Mouse (Mus musculus): ENCODE data around the gene Rpusd2.

Gene Rpusd2

GRCm38 (mm10) chr2:119046649-119047611 lies 12.3 kb downstream of the Rpusd2 start, which contains the start of gene Knl1:
TSS of gene Knl1 (plus strand) at chr2:119047119.
- Histone ChIP-seq H3K27me3 (ENCODE audit: insufficient read depth, low read length) (no peaks in the 10 kb centered on the region), H3K9me3 (ENCODE audit: low read length) (no peaks in the 10 kb centered on the region), H3K36me3 (ENCODE audit: insufficient read depth, low read length) (peaks cover 9% of the 10 kb centered on the region), H3K4me1 (replicated peaks; ENCODE audit: low read depth, low read length) (peaks cover 45% of the 10 kb centered on the region), H3K4me3 (replicated peaks; ENCODE audit: low read length) (peak within 1 kb of the TSS; percentile 91)
- no peak for TF ChIP-seq NANOG (IDR thresholded peaks at IDR 0.05; ENCODE audit: borderline replicate concordance, low read length)

GRCm38 (mm10) chr2:119047849-119048248 lies 13.3 kb downstream of the Rpusd2 start:
- peak overlapping the region; percentile 91 for H3K4me3 ChIP-seq (replicated peaks; ENCODE audit: low read length)
- peaks cover 44% of the 10 kb centered on the region for H3K4me1 ChIP-seq (replicated peaks; ENCODE audit: low read depth, low read length)
- no peak for TF ChIP-seq CTCF (conservative IDR thresholded peaks at IDR 0.05; ENCODE audit: low read length)
- no peak for TF ChIP-seq NANOG (IDR thresholded peaks at IDR 0.05; ENCODE audit: borderline replicate concordance, low read length)
- TF ChIP-seq POU5F1 (IDR thresholded peaks at IDR 0.05; ENCODE audit: borderline replicate concordance, low read length), result no peak
- H3K27me3 ChIP-seq (ENCODE audit: insufficient read depth, low read length), result no peaks in the 10 kb centered on the region
- no peaks in the 10 kb centered on the region for H3K36me3 ChIP-seq (ENCODE audit: insufficient read depth, low read length)
- H3K9me3 ChIP-seq (ENCODE audit: low read length), result no peaks in the 10 kb centered on the region

- TF ChIP-seq NANOG (IDR thresholded peaks at IDR 0.05; ENCODE audit: borderline replicate concordance, low read length), result no peak
- TF ChIP-seq POU5F1 (IDR thresholded peaks at IDR 0.05; ENCODE audit: borderline replicate concordance, low read length), result no peak
- TF ChIP-seq CTCF (conservative IDR thresholded peaks at IDR 0.05; ENCODE audit: low read length), result no peak
- Histone ChIP-seq H3K9me3 (ENCODE audit: low read length) (no peaks in the 10 kb centered on the region), H3K36me3 (ENCODE audit: insufficient read depth, low read length) (no peaks in the 10 kb centered on the region), H3K4me1 (replicated peaks; ENCODE audit: low read depth, low read length) (peaks cover 41% of the 10 kb centered on the region), H3K4me3 (replicated peaks; ENCODE audit: low read length) (no peak overlapping the region), H3K27me3 (ENCODE audit: insufficient read depth, low read length) (no peaks in the 10 kb centered on the region)
Observed at GRCm38 (mm10) chr2:119050132-119050650, 15.6 kb downstream of the Rpusd2 start.

- Histone ChIP-seq H3K4me3 (replicated peaks; ENCODE audit: low read length) (no peak overlapping the region), H3K4me1 (replicated peaks; ENCODE audit: low read depth, low read length) (no peaks in the 10 kb centered on the region), H3K27me3 (ENCODE audit: insufficient read depth, low read length) (no peaks in the 10 kb centered on the region), H3K36me3 (ENCODE audit: insufficient read depth, low read length) (peaks cover 48% of the 10 kb centered on the region), H3K9me3 (ENCODE audit: low read length) (no peaks in the 10 kb centered on the region)
- no peak for TF ChIP-seq CTCF (conservative IDR thresholded peaks at IDR 0.05; ENCODE audit: low read length)
- TF ChIP-seq NANOG (IDR thresholded peaks at IDR 0.05; ENCODE audit: borderline replicate concordance, low read length), result no peak
Observed at GRCm38 (mm10) chr2:119060139-119060538, 25.5 kb downstream of the Rpusd2 start.

DNA sequence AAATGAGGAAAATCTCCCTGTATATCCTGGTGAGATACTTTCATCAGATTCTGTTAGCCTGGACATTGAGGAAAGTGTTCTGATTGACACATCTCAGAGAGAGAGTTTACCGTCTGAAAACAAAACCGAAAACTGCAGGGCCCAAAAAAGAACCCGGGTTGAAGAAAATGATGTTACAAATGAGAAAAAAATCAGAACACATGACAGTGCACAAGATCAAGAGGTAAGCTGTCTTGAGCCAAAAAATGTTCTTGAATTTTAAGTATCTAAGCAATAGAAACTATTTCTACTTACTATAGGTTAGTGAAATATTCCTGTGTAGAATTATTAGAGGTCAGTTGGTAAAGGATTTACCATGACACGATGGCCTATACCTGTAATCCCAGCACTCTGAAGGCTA lies 37.8 kb downstream of the Rpusd2 start:
- Histone ChIP-seq H3K36me3 (ENCODE audit: insufficient read depth, low read length) (peaks cover 83% of the 10 kb centered on the region), H3K27me3 (ENCODE audit: insufficient read depth, low read length) (no peaks in the 10 kb centered on the region), H3K9me3 (ENCODE audit: low read length) (no peaks in the 10 kb centered on the region), H3K4me3 (replicated peaks; ENCODE audit: low read length) (no peak overlapping the region), H3K4me1 (replicated peaks; ENCODE audit: low read depth, low read length) (no peaks in the 10 kb centered on the region)
- TF ChIP-seq POU5F1 (IDR thresholded peaks at IDR 0.05; ENCODE audit: borderline replicate concordance, low read length), result no peak

GRCm38 (mm10) chr2:119086156-119086555 lies 51.6 kb downstream of the Rpusd2 start:
- no peak for TF ChIP-seq CTCF (conservative IDR thresholded peaks at IDR 0.05; ENCODE audit: low read length)
- no peak for TF ChIP-seq POU5F1 (IDR thresholded peaks at IDR 0.05; ENCODE audit: borderline replicate concordance, low read length)
- no peak; the same call in 1 of the 2 replicates for TF ChIP-seq NANOG (IDR thresholded peaks at IDR 0.05; ENCODE audit: borderline replicate concordance, low read length)
- no peaks in the 10 kb centered on the region for H3K27me3 ChIP-seq (ENCODE audit: insufficient read depth, low read length)

More at GRCm38 (mm10) chr2:119086156-119086555, 51.6 kb downstream of the Rpusd2 start:
- Histone ChIP-seq H3K4me1 (replicated peaks; ENCODE audit: low read depth, low read length) (peaks cover 15% of the 10 kb centered on the region), H3K4me3 (replicated peaks; ENCODE audit: low read length) (no peak overlapping the region), H3K9me3 (ENCODE audit: low read length) (no peaks in the 10 kb centered on the region), H3K36me3 (ENCODE audit: insufficient read depth, low read length) (peaks cover 43% of the 10 kb centered on the region)
